Mouse (Mus musculus) liver, adult 2 months (tissue): ENCODE measurements around the gene Ina.

Experiments used
- CTCF ChIP-seq: fragments of 200-500 bp; IDR thresholded peaks from 2 replicates; pipeline ENCODE4 v1.5.1; 2011; ENCODE audit warnings: low read depth, low read length, control low read depth
- POLR2A ChIP-seq: fragments of 200-500 bp; IDR thresholded peaks from 2 replicates; pipeline ENCODE4 v1.6.1; 2011; ENCODE audit warnings: low read length, control low read depth; ENCODE audit not compliant: insufficient read depth; ENCODE audit errors: extremely low read depth

- no peak for TF ChIP-seq CTCF
- TF ChIP-seq POLR2A = no peak
Measured at GRCm38 (mm10) chr19:47049061-47049460, 34.6 kb downstream of the Ina start.
